Mouse (Mus musculus) MEL (cell line): ENCODE measurements at regions not wholly inside any gene's neighbourhood (a gene's known extent, or its start where the extent isn't known, plus 50 kb on each side); places are given as distances from the start of the nearest gene placed in this dataset.

Experiments
- DNase-seq: peaks from one replicate; pipeline ENCODE4 v3.0.0; 2011; ENCODE audit warnings: low read depth, low spot score
- H3K27ac ChIP-seq: 2 replicates; pipeline ENCODE4 v1.5.1; 2012; ENCODE audit warnings: low read depth, mild to moderate bottlenecking, control low read depth, low read length, moderate library complexity; ENCODE audit not compliant: control insufficient read depth
- H3K27me3 ChIP-seq, 2 experiments: fragments of 150-350 bp in 1 of 2; sonication (generic) in 1 of 2; 2 replicates each; pipeline ENCODE4 v1.6.1; 2012; ENCODE audit warnings: low read length in 2 of 2, mild to moderate bottlenecking in 2 of 2, improper control_type of control experiment in 1 of 2, moderate library complexity in 1 of 2; ENCODE audit not compliant: insufficient read depth in 2 of 2, control insufficient read depth in 1 of 2
- H3K36me3 ChIP-seq, 2 experiments: 2 replicates each; pipeline ENCODE4 v1.6.1; 2012 to 2014; ENCODE audit warnings: low read length in 2 of 2, improper control_type of control experiment in 1 of 2, inconsistent platforms in 1 of 2, mild to moderate bottlenecking in 1 of 2; ENCODE audit not compliant: insufficient read depth in 2 of 2, control insufficient read depth in 1 of 2
- H3K4me1 ChIP-seq, 2 experiments: fragments of 150-350 bp in 1 of 2; sonication (generic) in 1 of 2; 2 replicates each; pipeline ENCODE4 v1.6.1; 2012; ENCODE audit warnings: low read length in 2 of 2, improper control_type of control experiment in 1 of 2, mild to moderate bottlenecking in 1 of 2; ENCODE audit not compliant: insufficient read depth in 2 of 2, control insufficient read depth in 1 of 2
- H3K4me3 ChIP-seq, 2 experiments: fragments of 150-350 bp in 1 of 2; sonication (generic) in 1 of 2; 2 replicates each; pipeline ENCODE4 v1.5.1; 2012; ENCODE audit warnings: low read depth in 2 of 2, low read length in 2 of 2, mild to moderate bottlenecking in 2 of 2, moderate library complexity in 2 of 2, control low read depth in 1 of 2, improper control_type of control experiment in 1 of 2; ENCODE audit not compliant: control insufficient read depth in 1 of 2, insufficient read depth in 1 of 2
- H3K79me2 ChIP-seq: 2 replicates; pipeline ENCODE4 v1.6.1; 2012; ENCODE audit warnings: mild to moderate bottlenecking, low read length, moderate library complexity; ENCODE audit not compliant: control insufficient read depth, poor library complexity, insufficient read depth
- H3K9ac ChIP-seq: 2 replicates; pipeline ENCODE4 v1.6.1; 2012; ENCODE audit warnings: low read depth, mild to moderate bottlenecking, control low read depth, low read length, moderate library complexity; ENCODE audit not compliant: control insufficient read depth, poor library complexity, severe bottlenecking
- H3K9me3 ChIP-seq: fragments of 150-350 bp; sonication (generic); replicated peaks from 2 replicates; pipeline ENCODE4 v1.6.1; 2012; ENCODE audit warnings: mild to moderate bottlenecking, low read length, improper control_type of control experiment, moderate library complexity; ENCODE audit not compliant: insufficient read depth
- BHLHE40 ChIP-seq: IDR thresholded peaks from 2 replicates; pipeline ENCODE4 v1.6.1; 2012; ENCODE audit warnings: low read depth, mild to moderate bottlenecking, inconsistent platforms, low read length, improper control_type of control experiment, borderline replicate concordance
- CHD1 ChIP-seq: IDR thresholded peaks from 2 replicates; pipeline ENCODE4 v1.6.1; 2012; ENCODE audit warnings: low read depth, mild to moderate bottlenecking, inconsistent platforms, low read length, improper control_type of control experiment
- CHD2 ChIP-seq: IDR thresholded peaks from 2 replicates; pipeline ENCODE4 v1.6.1; 2011; ENCODE audit warnings: low read length, improper control_type of control experiment
- E2F4 ChIP-seq: IDR thresholded peaks from 2 replicates; pipeline ENCODE4 v1.6.1; 2011; ENCODE audit warnings: low read depth, low read length, improper control_type of control experiment, borderline replicate concordance
- GABPA ChIP-seq: IDR thresholded peaks from 2 replicates; pipeline ENCODE4 v1.6.1; 2012; ENCODE audit warnings: low read depth, mild to moderate bottlenecking, inconsistent platforms, low read length, improper control_type of control experiment, moderate library complexity
- MAFK ChIP-seq: IDR thresholded peaks from 2 replicates; pipeline ENCODE4 v1.6.1; 2011; ENCODE audit warnings: low read depth, mild to moderate bottlenecking, low read length, improper control_type of control experiment, borderline replicate concordance
- MAX ChIP-seq: IDR thresholded peaks from 2 replicates; pipeline ENCODE4 v1.6.1; 2011; ENCODE audit warnings: low read length, improper control_type of control experiment
- MXI1 ChIP-seq: IDR thresholded peaks from 2 replicates; pipeline ENCODE4 v1.6.1; 2011; ENCODE audit warnings: mild to moderate bottlenecking, low read depth, low read length, improper control_type of control experiment
- MYB ChIP-seq: IDR thresholded peaks from 2 replicates; pipeline ENCODE4 v1.6.1; 2011; ENCODE audit warnings: mild to moderate bottlenecking, low read depth, low read length, improper control_type of control experiment
- NRF1 ChIP-seq: IDR thresholded peaks from 2 replicates; pipeline ENCODE4 v1.6.1; 2014; ENCODE audit warnings: low read depth, mild to moderate bottlenecking, inconsistent platforms, low read length, improper control_type of control experiment, moderate library complexity; ENCODE audit not compliant: poor library complexity, insufficient read depth, severe bottlenecking
- POLR2A ChIP-seq, 2 experiments: IDR thresholded peaks; 2 replicates each; pipeline ENCODE4 v1.6.1; 2011 to 2012; ENCODE audit warnings: low read length in 2 of 2, mild to moderate bottlenecking in 2 of 2, control low read depth in 1 of 2, improper control_type of control experiment in 1 of 2, low read depth in 1 of 2, moderate library complexity in 1 of 2; ENCODE audit not compliant: control insufficient read depth in 1 of 2, insufficient read depth in 1 of 2, poor library complexity in 1 of 2
- POLR2AphosphoS5 ChIP-seq: IDR thresholded peaks from 2 replicates; pipeline ENCODE4 v1.6.1; 2012; ENCODE audit warnings: low read depth, borderline replicate concordance, mild to moderate bottlenecking, inconsistent platforms, low read length, moderate library complexity, mixed read lengths
- SMC3 ChIP-seq: IDR thresholded peaks from 2 replicates; pipeline ENCODE4 v1.6.1; 2011; ENCODE audit warnings: low read depth, low read length, improper control_type of control experiment
- UBTF ChIP-seq: IDR thresholded peaks from 2 replicates; pipeline ENCODE4 v1.6.1; 2012; ENCODE audit warnings: low read depth, mild to moderate bottlenecking, inconsistent platforms, low read length, improper control_type of control experiment, moderate library complexity, borderline replicate concordance; ENCODE audit not compliant: insufficient read depth
- USF1 ChIP-seq: IDR thresholded peaks from 2 replicates; pipeline ENCODE4 v1.6.1; 2014; ENCODE audit warnings: low read depth, mild to moderate bottlenecking, inconsistent platforms, low read length, improper control_type of control experiment, moderate library complexity
- USF2 ChIP-seq, 2 experiments: IDR thresholded peaks; 2 replicates each; pipeline ENCODE4 v1.6.1; 2011 to 2012; ENCODE audit warnings: improper control_type of control experiment in 2 of 2, low read length in 2 of 2, borderline replicate concordance in 1 of 2, inconsistent platforms in 1 of 2, low read depth in 1 of 2, mild to moderate bottlenecking in 1 of 2; ENCODE audit not compliant: insufficient read depth in 1 of 2
- ZKSCAN1 ChIP-seq: IDR thresholded peaks from 2 replicates; pipeline ENCODE4 v1.6.1; 2012; ENCODE audit warnings: low read depth, mild to moderate bottlenecking, inconsistent platforms, low read length, improper control_type of control experiment, moderate library complexity
- ZNF384 ChIP-seq: IDR thresholded peaks from 2 replicates; pipeline ENCODE4 v1.6.1; 2012; ENCODE audit warnings: low read depth, mild to moderate bottlenecking, inconsistent platforms, low read length, improper control_type of control experiment

DNA sequence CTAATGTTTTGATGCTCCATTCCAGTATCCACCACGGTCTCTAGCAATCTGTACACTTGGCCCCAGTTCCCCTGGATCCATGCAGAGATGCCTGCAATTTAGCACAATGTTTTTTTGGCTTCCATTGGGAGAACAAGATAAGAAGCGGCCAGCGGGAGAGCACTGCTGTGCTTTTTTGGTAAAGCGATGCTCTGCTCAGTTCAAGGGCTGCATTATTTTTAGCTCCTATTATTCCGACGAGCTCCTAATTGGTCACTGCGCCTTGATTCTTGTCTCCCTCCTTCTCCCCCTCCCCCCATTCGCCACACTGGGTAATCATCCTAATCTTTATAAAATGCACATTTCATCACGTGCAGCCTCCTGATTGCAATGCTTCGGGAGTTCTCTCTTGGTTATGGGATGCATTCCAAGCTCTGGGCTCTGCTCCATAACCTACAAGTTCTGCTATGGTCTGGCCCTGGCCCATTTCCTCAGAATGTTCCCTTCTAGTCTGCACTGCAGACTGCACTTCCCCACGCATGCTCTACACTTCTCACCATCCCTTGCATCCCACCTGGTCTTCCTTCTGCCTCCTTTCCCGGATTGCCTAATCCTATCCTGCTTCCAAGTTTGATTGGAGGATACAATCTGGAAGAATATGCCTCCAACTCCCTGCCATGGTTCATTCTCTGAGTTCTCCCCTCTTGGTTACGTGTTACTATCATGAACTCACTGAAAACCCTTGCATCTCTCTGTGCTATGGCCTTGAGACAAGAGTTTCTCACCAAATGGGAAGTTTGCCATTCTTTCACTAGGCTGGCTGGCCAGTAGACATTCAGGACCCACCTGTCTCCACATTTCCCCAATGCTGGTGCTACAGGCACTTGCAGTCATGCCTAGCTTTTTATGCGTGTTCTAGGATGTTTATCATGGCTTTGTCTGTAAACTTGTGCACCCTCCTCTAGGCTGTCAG lies 467.8 kb upstream of the Auts2 start (continued):
- no peak for TF ChIP-seq USF2 (IDR thresholded peaks at IDR 0.05; ENCODE audit: borderline replicate concordance in 1 of 2, insufficient read depth in 1 of 2, low read depth in 1 of 2, low read length in 2 of 2)
- TF ChIP-seq MXI1: no peak

DNA sequence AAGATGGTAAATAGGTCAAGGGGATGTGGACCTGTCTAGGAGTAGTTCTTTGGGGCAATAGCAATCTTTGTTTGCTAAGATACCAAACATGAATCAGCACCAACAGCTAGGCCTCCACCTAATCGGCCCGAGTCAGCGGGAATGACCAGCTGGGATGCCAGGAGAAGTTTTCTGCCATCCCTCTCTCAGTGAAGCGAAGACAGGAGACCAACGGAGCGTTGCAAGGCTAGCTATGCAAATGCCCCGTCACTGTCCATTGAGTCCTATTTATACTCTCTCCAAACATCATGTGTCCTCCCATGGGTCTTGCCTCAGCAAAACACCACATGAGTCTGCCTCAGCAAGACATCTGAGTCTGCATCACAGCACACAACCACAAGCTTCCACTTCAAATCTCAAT lies 439.7 kb upstream of the Auts2 start:
- Histone ChIP-seq H3K4me3 (no peak overlapping the region), H3K27me3 (no peaks in the 10 kb centered on the region), H3K79me2 (no peaks in the 10 kb centered on the region), H3K9ac (no peak overlapping the region), H3K36me3 (no peaks in the 10 kb centered on the region)
- TF ChIP-seq USF1 (no peak), E2F4 (no peak), UBTF (no peak), GABPA (no peak), MAX (no peak), MAFK (no peak), BHLHE40 (no peak), CHD1 (no peak), POLR2A (IDR thresholded peaks at IDR 0.05; ENCODE audit: control insufficient read depth in 1 of 2, insufficient read depth in 1 of 2, low read depth in 1 of 2, low read length in 2 of 2, poor library complexity in 1 of 2) (no peak), SMC3 (no peak), CHD2 (no peak), ZNF384 (no peak), ZKSCAN1 (no peak)
- TF ChIP-seq, all 39 proteins: peak for 0
- no peak overlapping the region for H3K27ac ChIP-seq
- no peak for DNase-seq
- no peaks in the 10 kb centered on the region for H3K4me1 ChIP-seq
- H3K9me3 ChIP-seq: no peaks in the 10 kb centered on the region

DNA sequence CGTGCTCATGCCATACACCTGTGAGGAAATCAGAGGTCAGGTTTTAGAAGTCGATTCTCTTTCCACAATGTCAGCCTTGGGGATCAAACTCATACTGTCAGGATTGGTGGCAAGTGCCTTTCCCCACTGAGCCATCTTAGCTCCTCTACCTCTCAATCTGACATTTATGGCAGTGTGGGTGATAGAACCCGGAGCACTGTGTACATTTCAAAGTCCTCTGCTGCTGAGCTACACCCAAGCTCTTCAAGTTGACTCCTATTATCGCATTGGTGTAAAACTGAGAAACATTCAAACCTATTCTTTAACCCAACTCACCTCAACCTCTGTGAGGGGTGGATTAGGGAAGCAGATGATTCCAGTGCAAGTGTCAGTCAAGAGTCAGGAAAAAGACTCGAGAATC lies 435.9 kb upstream of the Auts2 start:
- Histone ChIP-seq H3K79me2 (no peaks in the 10 kb centered on the region), H3K9me3 (no peaks in the 10 kb centered on the region), H3K27ac (no peak overlapping the region), H3K36me3 (no peaks in the 10 kb centered on the region), H3K4me3 (no peak overlapping the region), H3K9ac (no peak overlapping the region), H3K27me3 (no peaks in the 10 kb centered on the region), H3K4me1 (no peaks in the 10 kb centered on the region)
- TF ChIP-seq USF2 (IDR thresholded peaks at IDR 0.05; ENCODE audit: borderline replicate concordance in 1 of 2, insufficient read depth in 1 of 2, low read depth in 1 of 2, low read length in 2 of 2): no peak
- TF ChIP-seq MYB: no peak
- no peak for TF ChIP-seq NRF1
- TF ChIP-seq POLR2AphosphoS5: no peak
- TF ChIP-seq E2F4: no peak
- DNase-seq: no peak
